Mouse (Mus musculus): Measurements from ENCODE around the gene Npnt. TPM values are rescaled to one million over a fixed set of nuclear protein-coding genes. Genes with fewer than 3 reads are reported as not detected.

The Npnt gene
- total RNA-seq, 1 experiment: 8.6 TPM

DNA sequence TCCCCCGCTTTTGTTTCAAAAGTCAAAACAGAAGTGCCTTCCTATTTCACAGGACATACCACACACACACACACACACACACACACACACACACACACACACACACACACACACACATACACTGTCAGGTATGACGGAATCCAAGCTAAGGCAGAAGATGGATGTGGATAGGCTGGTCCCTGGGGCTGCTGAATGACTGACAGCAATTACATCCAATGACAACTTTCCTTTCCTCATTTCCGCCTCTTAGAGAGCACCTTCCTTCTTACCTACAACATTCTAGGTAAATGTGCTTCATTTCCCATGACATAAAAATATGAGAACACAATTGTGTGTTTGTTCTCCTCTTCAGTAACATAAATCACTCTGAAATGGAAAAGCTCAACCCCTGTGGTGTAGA, 56.4 kb downstream of the Npnt start:
- peak; percentile 35 for DNase-seq (ENCODE audit: low read depth, low spot score)
- Histone ChIP-seq H3K4me1 (ENCODE audit: control insufficient read depth in 2 of 2, insufficient read depth in 2 of 2, low read length in 2 of 2, poor library complexity in 1 of 2) (no peaks in the 10 kb centered on the region), H3K9me3 (ENCODE audit: control insufficient read depth, insufficient read depth, low read depth, low read length) (no peaks in the 10 kb centered on the region), H3K9ac (ENCODE audit: insufficient read depth, low read depth, low read length, poor library complexity, severe bottlenecking) (no peak overlapping the region), H3K27ac (ENCODE audit: insufficient read depth, low read depth, low read length, poor library complexity, severe bottlenecking) (no peak overlapping the region), H3K4me3 (ENCODE audit: insufficient read depth in 1 of 2, low read depth in 1 of 2, low read length in 2 of 2, poor library complexity in 1 of 2, severe bottlenecking in 1 of 2) (no peak overlapping the region), H3K36me3 (ENCODE audit: control insufficient read depth, insufficient read depth, low read length, poor library complexity, severe bottlenecking) (no peaks in the 10 kb centered on the region)
- TF ChIP-seq ZNF384 (IDR thresholded peaks at IDR 0.05; ENCODE audit: low read depth, low read length): no peak
- no peak for TF ChIP-seq CHD2 (IDR thresholded peaks at IDR 0.05; ENCODE audit: low read depth, low read length)
- TF ChIP-seq MAFK (IDR thresholded peaks at IDR 0.05; ENCODE audit: insufficient read depth, low read depth, low read length): no peak
- TF ChIP-seq HCFC1 (IDR thresholded peaks at IDR 0.05; ENCODE audit: borderline replicate concordance, insufficient read depth, low read length): no peak
- no peak for TF ChIP-seq ZC3H11A (IDR thresholded peaks at IDR 0.05; ENCODE audit: borderline replicate concordance, low read depth, low read length)
- in situ Hi-C loops (cut with MboI; ENCODE audit: low sequenced_read_pairs in 2 of 2, unreplicated experiment in 2 of 2): no loop called here

DNA sequence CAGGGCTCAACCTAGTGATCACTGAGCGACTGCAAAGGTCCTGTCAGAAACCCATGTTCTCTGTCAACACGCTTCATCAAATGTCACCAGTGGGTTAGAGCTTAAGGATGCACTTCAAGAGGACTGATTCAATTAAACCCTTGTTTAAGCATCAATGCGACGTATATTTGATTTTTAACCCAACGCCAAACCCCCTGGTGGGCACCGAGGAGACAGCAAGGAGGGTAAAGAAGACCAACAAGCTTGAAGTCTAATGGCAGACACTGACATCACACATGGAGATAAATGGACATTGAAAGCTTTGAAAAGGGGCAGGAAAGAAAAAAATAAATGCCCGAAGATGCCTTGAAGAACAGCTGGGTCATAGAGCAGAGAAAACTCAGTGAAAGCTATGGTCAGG, 57.0 kb downstream of the Npnt start:
- no peak for DNase-seq (ENCODE audit: low read depth, low spot score)
- in situ Hi-C loops (cut with MboI; ENCODE audit: low sequenced_read_pairs in 2 of 2, unreplicated experiment in 2 of 2): no loop called here
- no peaks in the 10 kb centered on the region for H3K9me3 ChIP-seq (ENCODE audit: control insufficient read depth, insufficient read depth, low read depth, low read length)

DNA sequence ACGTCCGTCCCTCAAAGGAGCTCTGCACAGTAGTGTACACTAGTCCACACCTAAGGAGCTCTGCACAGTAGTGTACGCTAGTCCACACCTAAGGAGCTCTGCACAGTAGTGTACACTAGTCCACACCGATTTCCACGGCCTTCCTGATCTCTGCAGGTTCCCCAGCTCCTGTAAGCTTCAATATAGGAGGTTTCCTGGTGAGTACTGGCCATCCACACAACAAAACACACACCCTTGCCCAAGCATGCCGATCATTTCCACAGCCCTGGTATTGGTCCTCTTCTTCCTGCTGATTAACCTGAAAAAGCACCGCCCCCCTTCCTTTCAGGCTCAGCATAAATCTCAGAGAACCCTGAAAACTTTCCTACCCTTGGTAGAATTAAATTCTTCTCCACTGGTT, 57.6 kb downstream of the Npnt start:
- Histone ChIP-seq H3K9me3 (ENCODE audit: control insufficient read depth, insufficient read depth, low read depth, low read length) (no peaks in the 10 kb centered on the region), H3K27ac (ENCODE audit: insufficient read depth, low read depth, low read length, poor library complexity, severe bottlenecking) (no peak overlapping the region), H3K4me3 (ENCODE audit: insufficient read depth in 1 of 2, low read depth in 1 of 2, low read length in 2 of 2, poor library complexity in 1 of 2, severe bottlenecking in 1 of 2) (no peak overlapping the region), H3K36me3 (ENCODE audit: control insufficient read depth, insufficient read depth, low read length, poor library complexity, severe bottlenecking) (no peaks in the 10 kb centered on the region), H3K9ac (ENCODE audit: insufficient read depth, low read depth, low read length, poor library complexity, severe bottlenecking) (no peak overlapping the region), H3K4me1 (ENCODE audit: control insufficient read depth in 2 of 2, insufficient read depth in 2 of 2, low read length in 2 of 2, poor library complexity in 1 of 2) (no peaks in the 10 kb centered on the region)
- in situ Hi-C loops (cut with MboI; ENCODE audit: low sequenced_read_pairs in 2 of 2, unreplicated experiment in 2 of 2): no loop called here
- no peak for DNase-seq (ENCODE audit: low read depth, low spot score)
- TF ChIP-seq CHD2 (IDR thresholded peaks at IDR 0.05; ENCODE audit: low read depth, low read length) (no peak), HCFC1 (IDR thresholded peaks at IDR 0.05; ENCODE audit: borderline replicate concordance, insufficient read depth, low read length) (no peak), ZNF384 (IDR thresholded peaks at IDR 0.05; ENCODE audit: low read depth, low read length) (no peak), ZC3H11A (IDR thresholded peaks at IDR 0.05; ENCODE audit: borderline replicate concordance, low read depth, low read length) (no peak), MAFK (IDR thresholded peaks at IDR 0.05; ENCODE audit: insufficient read depth, low read depth, low read length) (no peak)

More for the DNA sequence above, 57.0 kb downstream of the Npnt start:
- H3K4me1 ChIP-seq (ENCODE audit: control insufficient read depth in 2 of 2, insufficient read depth in 2 of 2, low read length in 2 of 2, poor library complexity in 1 of 2): no peaks in the 10 kb centered on the region
- no peaks in the 10 kb centered on the region for H3K36me3 ChIP-seq (ENCODE audit: control insufficient read depth, insufficient read depth, low read length, poor library complexity, severe bottlenecking)
- H3K27ac ChIP-seq (ENCODE audit: insufficient read depth, low read depth, low read length, poor library complexity, severe bottlenecking): no peak overlapping the region
- TF ChIP-seq CHD2 (IDR thresholded peaks at IDR 0.05; ENCODE audit: low read depth, low read length): no peak
- TF ChIP-seq ZC3H11A (IDR thresholded peaks at IDR 0.05; ENCODE audit: borderline replicate concordance, low read depth, low read length): no peak
- no peak for TF ChIP-seq MAFK (IDR thresholded peaks at IDR 0.05; ENCODE audit: insufficient read depth, low read depth, low read length)
- no peak for TF ChIP-seq HCFC1 (IDR thresholded peaks at IDR 0.05; ENCODE audit: borderline replicate concordance, insufficient read depth, low read length)
- TF ChIP-seq ZNF384 (IDR thresholded peaks at IDR 0.05; ENCODE audit: low read depth, low read length): no peak
- H3K4me3 ChIP-seq (ENCODE audit: insufficient read depth in 1 of 2, low read depth in 1 of 2, low read length in 2 of 2, poor library complexity in 1 of 2, severe bottlenecking in 1 of 2): no peak overlapping the region
- H3K9ac ChIP-seq (ENCODE audit: insufficient read depth, low read depth, low read length, poor library complexity, severe bottlenecking): no peak overlapping the region

DNA sequence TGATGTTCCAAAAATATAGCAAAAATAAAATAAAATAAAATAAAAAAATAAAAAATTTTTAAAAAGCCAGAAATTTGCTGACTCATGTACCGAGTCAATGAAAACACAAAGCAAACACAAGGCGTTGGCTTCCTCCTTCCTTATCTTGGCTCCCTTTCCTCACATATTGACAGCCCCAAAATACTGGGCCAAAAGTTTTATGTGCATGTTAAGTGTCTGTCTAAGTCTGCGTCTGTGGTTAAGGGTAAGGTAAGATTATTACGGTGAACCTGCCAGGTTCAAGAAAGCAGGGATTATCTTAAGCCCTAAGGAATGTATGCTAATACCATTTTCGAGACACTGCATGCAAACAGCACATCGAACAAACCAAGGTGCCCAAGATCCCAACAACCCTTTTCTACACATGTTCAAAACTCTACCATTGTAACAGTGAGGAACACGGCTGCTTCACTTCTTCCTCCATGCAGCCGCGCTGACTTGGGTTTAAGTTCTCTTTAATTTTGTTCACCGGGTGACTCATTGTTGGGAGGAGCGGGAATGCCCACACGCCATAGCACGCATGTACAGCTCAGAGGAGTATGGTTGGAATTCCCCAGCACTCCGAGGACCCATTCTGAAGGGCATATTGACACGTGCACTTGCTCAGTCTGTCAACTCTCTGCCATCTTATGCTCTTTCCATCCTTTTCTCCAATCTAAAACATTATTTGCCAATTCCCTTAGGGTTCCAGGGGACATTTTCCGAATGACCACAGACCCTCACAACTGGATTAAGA, 62.8 kb downstream of the Npnt start:
- no peak overlapping the region for H3K27ac ChIP-seq (ENCODE audit: insufficient read depth, low read depth, low read length, poor library complexity, severe bottlenecking)
- H3K9me3 ChIP-seq (ENCODE audit: control insufficient read depth, insufficient read depth, low read depth, low read length): no peaks in the 10 kb centered on the region
- no peak overlapping the region for H3K9ac ChIP-seq (ENCODE audit: insufficient read depth, low read depth, low read length, poor library complexity, severe bottlenecking)
- TF ChIP-seq CHD2 (IDR thresholded peaks at IDR 0.05; ENCODE audit: low read depth, low read length) (no peak), MAFK (IDR thresholded peaks at IDR 0.05; ENCODE audit: insufficient read depth, low read depth, low read length) (0 out of 2 replicates have a peak, but pooled peaks have one; percentile 39)
- H3K4me1 ChIP-seq (ENCODE audit: control insufficient read depth in 2 of 2, insufficient read depth in 2 of 2, low read length in 2 of 2, poor library complexity in 1 of 2): no peaks in the 10 kb centered on the region
- DNase-seq (ENCODE audit: low read depth, low spot score): no peak
- in situ Hi-C loops (cut with MboI; ENCODE audit: low sequenced_read_pairs in 2 of 2, unreplicated experiment in 2 of 2): no loop called here
- no peaks in the 10 kb centered on the region for H3K36me3 ChIP-seq (ENCODE audit: control insufficient read depth, insufficient read depth, low read length, poor library complexity, severe bottlenecking)
- no peak overlapping the region for H3K4me3 ChIP-seq (ENCODE audit: insufficient read depth in 1 of 2, low read depth in 1 of 2, low read length in 2 of 2, poor library complexity in 1 of 2, severe bottlenecking in 1 of 2)

Data from ES-E14 (cell line).